Mouse (Mus musculus) heart, postnatal 25 days (tissue): Measurements from ENCODE around the gene Lipn. TPM values are rescaled to one million over a fixed set of nuclear protein-coding genes. Genes with fewer than 3 reads are reported as not detected.

Experiments
- DNase-seq: peaks from one replicate; pipeline ENCODE4 v3.0.0; 2022; ENCODE audit warnings: low spot score
- intact Hi-C: fragments of 180-260 bp; cut with DNase I; formaldehyde crosslinking; loops from one replicate; pipeline ENCODE4 v1.15.1; 2025
- total RNA-seq, 2 experiments: library from RNA; stranded (reverse); gene quantifications; 2 replicates each; pipeline ENCODE4 v1.2.3; 2021

Lipn gene
- total RNA-seq, result not detected

DNA sequence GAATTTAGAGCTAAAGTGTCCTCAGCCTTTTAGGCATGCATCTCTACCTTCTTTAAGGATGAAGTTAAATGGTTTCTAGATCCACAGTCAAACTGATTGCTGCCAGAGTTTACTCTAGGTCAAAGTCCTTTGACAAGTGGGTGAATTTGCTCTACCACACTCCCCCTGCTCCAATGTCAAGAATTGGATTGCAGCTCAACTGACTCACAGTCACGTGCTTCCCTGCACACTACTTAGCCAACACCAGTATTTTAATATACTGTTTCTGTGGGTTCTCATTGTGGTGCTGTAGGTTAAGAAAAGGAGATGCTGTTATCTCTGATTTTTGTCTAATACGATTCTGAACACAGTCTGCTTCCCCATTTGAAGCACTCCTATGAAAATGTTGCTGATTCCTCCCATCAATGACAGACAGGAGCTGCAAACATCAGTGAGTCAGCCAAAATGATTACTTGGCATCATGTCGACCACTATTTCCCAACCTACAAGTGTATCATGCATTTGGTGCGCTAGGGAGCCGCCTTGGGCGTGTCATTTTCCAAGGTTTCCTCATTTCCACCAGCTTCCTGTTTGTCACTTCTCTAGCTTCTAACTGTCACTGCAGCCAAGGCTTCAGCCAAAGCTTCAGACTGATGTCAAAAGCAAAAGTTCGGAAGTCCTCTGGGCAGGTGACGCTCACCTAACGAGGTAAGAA is at the start of gene Lipn:
Lipn (plus strand) TSS at position 580 of the 694 bp plus-strand sequence.
- intact Hi-C loops, result no loop called here
- no peak for DNase-seq

DNA sequence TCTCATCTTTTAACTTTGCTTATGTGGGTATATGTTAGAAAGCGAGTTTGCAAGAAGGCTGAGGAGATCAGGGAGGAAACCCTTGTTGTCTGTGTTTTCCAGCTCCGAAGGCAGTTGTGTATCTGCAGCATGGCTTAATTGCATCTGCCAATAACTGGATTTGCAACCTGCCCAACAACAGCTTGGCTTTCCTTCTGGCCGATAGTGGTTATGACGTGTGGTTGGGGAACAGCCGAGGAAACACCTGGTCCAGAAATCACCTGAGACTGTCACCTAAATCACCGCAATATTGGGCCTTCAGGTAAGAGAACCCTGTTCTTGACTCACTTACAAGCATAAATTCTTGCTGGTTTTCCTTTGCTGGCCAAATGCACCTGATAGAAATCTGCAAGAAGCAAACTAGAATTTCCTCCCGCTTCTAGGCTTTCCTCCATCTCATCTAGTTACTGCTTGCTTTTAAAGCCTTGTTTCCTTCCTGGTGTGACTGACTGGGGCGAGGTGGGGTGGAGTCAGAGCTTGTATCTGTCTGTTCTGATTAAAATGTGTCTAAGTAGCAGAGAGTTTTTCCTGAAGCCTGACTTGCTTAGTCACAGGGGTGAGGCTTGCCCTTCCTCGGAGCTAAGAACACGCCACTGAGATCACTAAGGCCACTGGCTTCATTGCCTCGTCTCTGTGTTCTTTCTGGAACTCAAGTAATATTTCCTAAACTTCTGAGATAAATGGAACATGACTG is 45.6 kb upstream of the Lipn start:
- intact Hi-C loops, result loop anchor here (5.0 kb wide), 1 partner anchor 639 kb away; no protein-coding TSS in a partner anchor
- no peak for DNase-seq

DNA sequence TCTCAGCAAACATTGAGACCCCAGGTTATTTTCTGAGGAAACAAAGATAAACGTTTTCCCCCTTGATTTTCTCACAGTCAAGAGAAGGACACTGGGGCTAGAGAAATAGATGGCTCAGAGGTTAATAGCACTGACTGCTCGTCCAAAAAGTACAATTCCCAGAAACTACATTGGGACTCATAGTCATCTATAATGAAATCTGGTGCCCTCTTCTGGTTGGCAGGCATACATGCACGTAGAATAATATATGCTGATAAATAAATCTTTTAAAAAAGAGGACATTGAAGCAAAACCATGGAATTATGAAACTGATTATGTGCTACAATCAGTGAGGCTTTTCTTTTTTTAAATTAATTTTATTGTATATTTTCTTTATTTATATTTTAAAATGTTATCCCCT is 44.4 kb upstream of the Lipn start:
- intact Hi-C loops, result loop anchor here (5.0 kb wide), 1 partner anchor 640 kb away; no protein-coding TSS in a partner anchor
- no peak for DNase-seq

GRCm38 (mm10) chr19:34039731-34040130 is 27.4 kb upstream of the Lipn start:
- intact Hi-C loops, result no loop called here

DNA sequence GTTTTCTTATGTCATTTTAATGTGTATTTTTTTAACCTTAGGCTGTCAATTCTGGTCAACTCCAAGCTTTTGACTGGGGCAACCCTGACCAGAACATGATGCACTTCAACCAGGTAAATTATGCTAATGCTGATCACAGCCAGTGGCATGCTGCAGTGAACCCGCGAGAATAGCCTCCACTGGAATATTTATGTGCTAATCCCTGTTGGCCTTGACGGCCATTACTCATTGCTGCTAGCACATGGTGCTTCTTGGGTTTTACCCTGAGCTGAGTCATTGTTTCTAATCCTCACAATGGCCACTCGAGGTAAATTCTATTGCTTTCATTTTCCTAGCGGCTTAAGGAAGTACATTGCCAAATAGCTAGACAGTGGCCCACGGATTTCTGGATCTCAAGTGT is 24.1 kb upstream of the Lipn start:
- no peak for DNase-seq
- intact Hi-C loops, result no loop called here

More at GRCm38 (mm10) chr19:34039731-34040130, 27.4 kb upstream of the Lipn start:
- DNase-seq, result no peak

GRCm38 (mm10) chr19:34049371-34050039 is 17.7 kb upstream of the Lipn start:
- DNase-seq, result no peak
- intact Hi-C loops, result no loop called here

DNA sequence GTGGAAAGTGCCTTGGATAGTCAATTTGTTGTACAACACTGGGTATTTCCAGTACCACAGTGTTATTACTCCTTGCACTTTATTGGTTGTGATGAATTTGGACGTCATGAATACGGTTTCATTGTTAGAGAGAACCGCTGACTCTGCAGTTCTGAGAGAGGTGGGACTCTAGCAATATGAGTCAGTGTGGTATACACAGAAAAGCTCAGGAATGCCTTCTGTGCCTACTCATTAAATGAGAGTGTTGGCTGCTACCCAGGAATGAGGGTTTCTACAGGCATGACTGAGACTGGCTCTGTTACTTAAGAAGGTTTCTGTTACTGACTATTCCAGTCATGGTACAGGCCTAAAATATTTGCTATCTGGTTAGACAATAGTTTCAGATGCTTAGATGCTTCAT is 15.7 kb upstream of the Lipn start:
- intact Hi-C loops, result no loop called here
- no peak for DNase-seq

- no peak for DNase-seq
- intact Hi-C loops, result no loop called here
These were observed 3.6 kb upstream of the Lipn start for GRCm38 (mm10) chr19:34063547-34063946.

DNA sequence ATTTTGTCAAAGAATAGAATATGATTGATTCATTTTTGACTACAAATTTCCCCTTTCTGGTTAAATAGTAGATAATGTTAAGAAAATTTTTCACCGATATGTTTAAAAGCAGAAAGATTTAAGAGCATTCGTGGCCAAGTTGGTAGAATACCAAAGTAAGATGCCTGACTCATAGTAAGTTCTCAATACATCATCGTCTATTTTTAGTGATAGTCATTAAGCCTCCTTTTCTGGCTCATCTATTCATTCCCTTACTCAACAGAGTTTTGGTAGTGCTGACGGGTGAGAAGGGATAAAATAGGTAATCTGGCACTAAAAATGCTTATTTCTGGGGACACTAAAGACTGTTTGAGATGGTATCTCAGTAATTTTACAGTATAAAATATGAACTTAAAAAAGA is 3.1 kb upstream of the Lipn start:
- intact Hi-C loops, result no loop called here
- no peak for DNase-seq

- intact Hi-C loops, result no loop called here
- DNase-seq, result no peak
These were observed 7.1 kb downstream of the Lipn start for GRCm38 (mm10) chr19:34074239-34074638.

GRCm38 (mm10) chr19:34078130-34078529 is 11.0 kb downstream of the Lipn start:
- intact Hi-C loops, result no loop called here
- DNase-seq, result no peak

DNA sequence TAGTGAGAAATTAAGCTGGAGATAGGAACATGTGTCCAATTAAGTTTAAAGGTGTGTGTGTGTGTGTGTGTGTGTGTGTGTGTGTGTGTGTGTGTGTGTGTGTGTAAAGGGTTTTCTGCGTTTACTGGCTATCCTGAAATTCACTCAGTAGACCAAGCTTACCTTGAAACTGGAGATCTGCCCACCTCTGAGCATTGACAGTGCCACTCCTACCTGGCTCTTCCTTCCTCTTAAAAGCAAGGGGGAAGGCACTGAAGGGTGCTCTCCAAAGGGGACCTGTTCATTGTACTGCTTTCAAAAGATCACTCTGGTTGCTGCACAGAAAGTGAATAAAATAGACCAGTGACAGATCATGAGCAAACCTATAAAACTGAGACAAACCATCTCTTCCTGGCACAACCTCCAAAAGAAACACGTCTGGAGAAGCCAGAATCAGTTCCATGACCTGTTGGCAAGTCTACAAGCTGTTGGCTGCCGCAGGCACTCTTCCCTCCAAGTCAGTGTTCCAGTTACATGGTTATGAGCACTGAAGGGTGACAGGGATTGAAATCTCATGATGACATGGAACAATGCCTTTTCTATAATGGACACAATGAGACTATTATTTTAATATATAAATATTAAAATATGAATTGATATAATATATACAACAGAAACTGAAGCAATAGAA is 22.0 kb downstream of the Lipn start:
- intact Hi-C loops, result no loop called here
- DNase-seq, result no peak

DNA sequence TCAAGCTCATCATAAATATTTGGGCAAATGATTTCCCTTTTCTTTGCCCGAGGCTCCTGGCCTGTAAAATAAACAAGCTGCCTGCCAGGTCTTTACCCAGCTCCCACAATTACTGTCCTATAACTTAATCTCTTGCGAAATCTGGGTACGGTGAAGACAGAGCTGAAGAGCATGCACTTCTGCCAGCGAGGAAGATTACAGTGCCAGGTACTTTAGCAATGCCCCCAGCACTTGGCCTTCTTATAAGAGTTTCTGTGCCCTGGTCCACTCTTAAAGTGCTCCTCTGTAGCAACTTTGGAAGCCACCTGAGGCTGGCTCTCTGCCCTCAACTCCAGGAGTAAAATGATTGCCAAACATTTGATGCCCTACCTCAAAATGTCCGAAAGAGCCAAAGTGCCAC is 28.2 kb downstream of the Lipn start:
- intact Hi-C loops, result no loop called here
- DNase-seq, result no peak

DNA sequence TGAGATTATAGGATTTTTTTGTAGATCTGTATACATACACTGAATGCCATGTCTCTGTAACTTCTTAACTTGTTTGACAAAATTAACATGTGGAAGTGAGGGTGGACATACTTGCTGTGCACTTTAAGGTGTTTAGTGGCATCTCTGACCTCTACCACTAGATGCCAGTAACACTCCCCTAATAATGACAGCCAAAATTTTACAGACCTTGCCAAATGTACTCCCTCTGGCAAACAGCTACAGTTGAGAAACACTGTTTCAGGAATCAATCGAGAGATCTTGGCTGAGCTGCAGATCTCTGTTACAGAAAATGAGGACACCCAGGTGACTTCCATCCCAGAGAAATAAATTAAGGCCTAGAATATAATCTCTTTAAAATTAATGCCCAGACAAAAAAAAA is 29.1 kb downstream of the Lipn start:
- intact Hi-C loops, result no loop called here
- no peak for DNase-seq

DNA sequence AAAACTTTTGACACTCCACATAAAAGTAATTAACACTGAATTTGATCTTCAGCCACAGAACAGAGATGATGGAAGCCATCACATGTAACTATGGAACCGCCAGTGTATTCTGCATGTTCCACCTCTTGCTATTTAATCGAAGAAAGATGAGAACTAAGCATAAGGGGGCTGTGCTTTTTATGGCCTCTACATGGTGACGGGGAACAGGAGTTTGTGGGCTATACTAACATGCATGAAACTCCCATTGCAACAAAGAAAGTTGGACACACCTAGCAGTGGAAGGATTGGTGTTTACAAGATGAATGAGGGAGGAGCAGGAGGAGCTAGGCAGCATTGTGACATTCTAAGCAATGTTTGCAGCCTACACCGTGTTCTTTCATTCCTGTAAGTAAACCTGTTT is 33.5 kb downstream of the Lipn start, which contains the start of gene Lipm:
Lipm (plus strand) TSS at position 301 of the 400 bp plus-strand sequence.
- DNase-seq, result no peak
- intact Hi-C loops, result no loop called here

DNA sequence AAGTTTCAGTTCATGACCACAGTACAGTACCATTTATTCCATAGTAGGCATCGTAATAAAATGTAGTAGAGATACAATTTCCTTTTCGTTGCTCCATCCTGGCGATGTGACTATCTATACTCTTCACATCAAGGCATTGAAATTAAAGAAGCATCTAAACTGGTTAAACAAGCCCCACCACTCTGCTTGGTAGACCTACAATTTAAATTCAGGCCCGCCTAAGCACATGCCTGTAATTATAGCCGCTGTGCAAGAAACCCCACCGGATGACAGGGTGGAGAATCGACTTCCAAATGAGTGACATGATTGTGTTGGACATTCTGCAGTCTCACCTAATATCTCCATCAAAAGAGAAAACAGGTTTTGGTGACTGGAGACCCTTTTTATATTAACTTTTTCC is 34.7 kb downstream of the Lipn start:
- intact Hi-C loops, result no loop called here
- no peak for DNase-seq

- intact Hi-C loops, result no loop called here
- DNase-seq, result no peak
These were observed 37.7 kb downstream of the Lipn start for GRCm38 (mm10) chr19:34104841-34105240.

- DNase-seq, result no peak
- intact Hi-C loops, result no loop called here
These were observed 51.9 kb downstream of the Lipn start for GRCm38 (mm10) chr19:34119102-34119501.

GRCm38 (mm10) chr19:34119653-34120052 is 52.5 kb downstream of the Lipn start:
- no peak for DNase-seq
- intact Hi-C loops, result no loop called here

DNA sequence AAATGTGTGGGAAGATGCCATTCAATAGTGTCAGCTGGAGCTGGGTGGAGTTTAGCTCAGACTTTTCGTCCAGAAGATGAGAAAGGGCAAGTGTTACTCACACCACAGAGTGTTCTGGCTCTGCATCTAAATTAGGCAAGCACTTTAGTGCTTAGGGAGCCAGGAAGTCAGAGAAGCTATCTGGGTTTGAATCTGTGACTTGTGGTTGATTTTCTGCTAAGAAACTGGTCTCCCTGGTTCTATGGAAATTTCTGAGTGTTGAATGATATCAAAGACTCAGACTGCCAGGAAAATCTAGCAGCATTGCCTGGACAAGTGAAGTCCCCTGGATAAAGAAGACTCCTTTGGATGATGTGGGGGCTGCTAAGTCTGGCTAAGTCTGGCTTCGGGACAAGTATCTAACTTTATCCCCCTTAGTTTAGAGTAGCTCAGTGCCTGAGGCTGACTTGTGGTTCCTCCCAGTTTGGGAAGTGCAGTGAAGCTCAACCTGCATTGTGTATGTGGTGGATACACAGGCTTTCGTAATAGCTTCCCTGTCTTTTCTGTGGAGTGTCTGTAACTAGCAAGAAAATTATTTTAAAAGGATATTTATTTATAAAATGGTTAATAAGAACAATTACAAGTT is 53.1 kb downstream of the Lipn start:
- DNase-seq, result no peak
- intact Hi-C loops, result no loop called here
